Mouse (Mus musculus): Measurements from ENCODE around the gene Ccdc194. TPM values are rescaled to one million over a fixed set of nuclear protein-coding genes. Genes with fewer than 3 reads are reported as not detected.
"Not testable (repeated sequence)": the region's sequence is repeated elsewhere in the genome, so short reads cannot be mapped to it uniquely, and the experiment has no call there.

Ccdc194 gene
- polyA plus RNA-seq, 1 experiment from 2014 or later = 0.51 TPM

- H3K36me3 ChIP-seq (ENCODE audit: control insufficient read depth, insufficient read depth, low read length) = 0 out of 2 replicates have a peak, but pooled peaks cover 6% of the 10 kb centered on the region
- peak overlapping the region; percentile 71; the same call in 1 of the 2 replicates for H3K4me3 ChIP-seq (ENCODE audit: low read depth, low read length)
- 0 out of 2 replicates have a peak, but pooled peaks cover 2% of the 10 kb centered on the region for H3K4me1 ChIP-seq (replicated peaks; ENCODE audit: control insufficient read depth, insufficient read depth, low read length)
- H3K9ac ChIP-seq (ENCODE audit: low read depth, low read length) = no peak overlapping the region; the same call in 1 of the 2 replicates
- no peaks in the 10 kb centered on the region for H3K9me3 ChIP-seq (ENCODE audit: control insufficient read depth, low read length)
- no peak for ATAC-seq (ENCODE audit: low FRiP score)
- peak overlapping the region; percentile 88 for H3K4me2 ChIP-seq (replicated peaks; ENCODE audit: low read depth, low read length)
- no peak overlapping the region for H3K27ac ChIP-seq (ENCODE audit: low read depth, low read length)
- no peak for DNase-seq (ENCODE audit: low spot score)
- WGBS = 94% methylated on average over 9 of the region's 9 CpGs
- no peaks in the 10 kb centered on the region for H3K27me3 ChIP-seq (ENCODE audit: control insufficient read depth, insufficient read depth, low read length)
These were observed 18.2 kb upstream of the Ccdc194 start for GRCm38 (mm10) chr8:71543755-71544154.

DNA sequence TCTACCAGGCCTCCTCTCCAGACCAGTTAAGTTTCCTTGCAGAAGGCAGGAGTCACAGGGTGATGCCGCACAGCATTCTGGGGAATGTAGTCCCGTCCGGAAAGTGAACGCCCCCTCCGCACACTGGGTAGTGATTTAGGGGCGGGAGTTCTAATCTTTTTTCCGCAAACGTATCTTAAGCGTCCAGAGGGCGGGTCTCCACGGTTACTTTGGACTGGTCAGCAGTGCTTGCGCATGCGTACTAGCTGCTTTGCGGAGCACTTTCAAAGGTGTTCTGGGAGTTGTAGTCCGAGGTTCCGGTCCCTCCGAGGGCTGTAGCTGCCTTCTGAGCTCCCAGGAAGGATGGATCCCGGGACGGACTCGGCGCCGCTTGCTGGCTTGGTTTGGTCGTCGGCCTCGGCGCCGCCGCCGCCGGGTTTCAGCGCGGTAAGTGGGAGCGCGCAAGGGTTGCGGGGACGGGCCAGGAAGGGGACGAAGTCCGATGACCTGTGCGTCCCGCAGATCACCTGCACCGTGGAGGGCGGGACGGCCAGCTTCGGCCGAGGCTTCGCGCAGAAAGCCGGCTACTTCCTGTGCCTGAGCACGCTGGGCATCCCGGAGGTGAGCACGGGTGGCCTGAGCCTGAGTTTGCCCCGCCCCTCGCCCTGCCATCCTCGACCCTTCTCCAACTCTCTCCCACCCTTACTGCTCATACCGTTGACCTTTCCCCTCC is 17.3 kb upstream of the Ccdc194 start, which contains the start of gene Mvb12a:
Gene Mvb12a, plus strand, starts transcription at position 291 of the 712 bp plus-strand sequence.
- Histone ChIP-seq H3K36me3 (ENCODE audit: control insufficient read depth, insufficient read depth, low read length) (0 out of 2 replicates have a peak, but pooled peaks cover 6% of the 10 kb centered on the region), H3K27ac (ENCODE audit: low read depth, low read length) (peak within 1 kb of the TSS; percentile 48), H3K4me1 (replicated peaks; ENCODE audit: control insufficient read depth, insufficient read depth, low read length) (0 out of 2 replicates have a peak, but pooled peaks cover 2% of the 10 kb centered on the region), H3K9ac (ENCODE audit: low read depth, low read length) (peak within 1 kb of the TSS; percentile 64), H3K4me2 (replicated peaks; ENCODE audit: low read depth, low read length) (peak within 1 kb of the TSS; percentile 88), H3K27me3 (ENCODE audit: control insufficient read depth, insufficient read depth, low read length) (no peaks in the 10 kb centered on the region), H3K9me3 (ENCODE audit: control insufficient read depth, low read length) (no peaks in the 10 kb centered on the region), H3K4me3 (ENCODE audit: low read depth, low read length) (peak within 1 kb of the TSS; percentile 71)
- WGBS = under 1% methylated on average over 55 of the region's 55 CpGs
- DNase-seq (ENCODE audit: low spot score) = peak; percentile 98
- ATAC-seq (ENCODE audit: low FRiP score) = peak; percentile 98

- DNase-seq (ENCODE audit: low spot score) (peak; percentile 80), ATAC-seq (ENCODE audit: low FRiP score) (peak; percentile 58)
- H3K27me3 ChIP-seq (ENCODE audit: control insufficient read depth, insufficient read depth, low read length) = peaks cover 4% of the 10 kb centered on the region; the same call in 1 of the 2 replicates
- no peaks in the 10 kb centered on the region for H3K36me3 ChIP-seq (ENCODE audit: control insufficient read depth, insufficient read depth, low read length)
- H3K4me2 ChIP-seq (replicated peaks; ENCODE audit: low read depth, low read length) = peak within 1 kb of the TSS; percentile 30
- H3K9me3 ChIP-seq (ENCODE audit: control insufficient read depth, low read length) = no peaks in the 10 kb centered on the region
- H3K4me3 ChIP-seq (ENCODE audit: low read depth, low read length) = peak within 1 kb of the TSS; percentile 22
- no peaks in the 10 kb centered on the region; the same call in 1 of the 2 replicates for H3K4me1 ChIP-seq (replicated peaks; ENCODE audit: control insufficient read depth, insufficient read depth, low read length)
- 3% methylated on average over 37 of the region's 37 CpGs for WGBS
- H3K27ac ChIP-seq (ENCODE audit: low read depth, low read length) = no peak within 1 kb of the TSS
- no peak within 1 kb of the TSS for H3K9ac ChIP-seq (ENCODE audit: low read depth, low read length)
These were observed 11.7 kb upstream of the Ccdc194 start, which contains the start of gene Bst2 for GRCm38 (mm10) chr8:71537028-71537867. Gene Bst2, minus strand, starts transcription at chr8:71537456.

- Histone ChIP-seq H3K27ac (ENCODE audit: low read depth, low read length) (no peak overlapping the region), H3K4me1 (replicated peaks; ENCODE audit: control insufficient read depth, insufficient read depth, low read length) (no peaks in the 10 kb centered on the region; the same call in 1 of the 2 replicates), H3K9ac (ENCODE audit: low read depth, low read length) (no peak overlapping the region), H3K4me3 (ENCODE audit: low read depth, low read length) (no peak overlapping the region), H3K9me3 (ENCODE audit: control insufficient read depth, low read length) (no peaks in the 10 kb centered on the region), H3K36me3 (ENCODE audit: control insufficient read depth, insufficient read depth, low read length) (no peaks in the 10 kb centered on the region), H3K27me3 (ENCODE audit: control insufficient read depth, insufficient read depth, low read length) (peaks cover 4% of the 10 kb centered on the region; the same call in 1 of the 2 replicates), H3K4me2 (replicated peaks; ENCODE audit: low read depth, low read length) (no peak overlapping the region)
- no peak for ATAC-seq (ENCODE audit: low FRiP score)
- DNase-seq (ENCODE audit: low spot score) = no peak
- WGBS = 63% methylated on average over 5 of the region's 5 CpGs
These were observed 10.2 kb upstream of the Ccdc194 start for GRCm38 (mm10) chr8:71535663-71536062.

DNA sequence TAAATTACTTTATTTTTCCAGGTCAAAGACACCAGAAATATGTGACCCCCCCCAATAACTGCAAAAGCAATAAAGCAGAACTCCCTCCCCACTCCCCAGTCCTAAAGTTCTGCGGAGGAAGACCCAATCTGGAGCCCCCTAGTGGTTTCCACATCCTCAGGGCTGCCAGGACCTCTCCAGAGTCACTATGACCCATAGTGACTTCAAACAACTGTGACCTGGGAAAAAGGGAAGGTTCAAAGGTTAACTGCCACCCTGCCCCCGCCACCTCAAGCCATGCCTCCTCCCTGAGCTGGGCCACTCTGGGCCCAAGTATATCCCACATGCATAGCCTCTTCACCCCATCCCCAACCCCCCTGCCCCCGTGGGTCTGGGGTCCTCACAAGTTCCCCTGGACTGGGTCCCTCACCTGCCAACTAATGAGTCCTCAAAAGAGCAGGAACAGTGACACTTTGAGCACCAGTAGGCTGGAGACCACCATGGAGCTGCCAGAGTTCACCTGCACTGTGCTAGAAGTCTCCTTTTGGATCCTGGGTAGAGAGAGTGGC is 8.8 kb upstream of the Ccdc194 start:
- no peak for ATAC-seq (ENCODE audit: low FRiP score)
- WGBS = 38% methylated on average over 3 of the region's 3 CpGs
- Histone ChIP-seq H3K27ac (ENCODE audit: low read depth, low read length) (no peak overlapping the region), H3K4me1 (replicated peaks; ENCODE audit: control insufficient read depth, insufficient read depth, low read length) (no peaks in the 10 kb centered on the region; the same call in 1 of the 2 replicates), H3K9me3 (ENCODE audit: control insufficient read depth, low read length) (no peaks in the 10 kb centered on the region), H3K36me3 (ENCODE audit: control insufficient read depth, insufficient read depth, low read length) (no peaks in the 10 kb centered on the region), H3K9ac (ENCODE audit: low read depth, low read length) (no peak overlapping the region), H3K4me2 (replicated peaks; ENCODE audit: low read depth, low read length) (no peak overlapping the region), H3K27me3 (ENCODE audit: control insufficient read depth, insufficient read depth, low read length) (peaks cover 4% of the 10 kb centered on the region; the same call in 1 of the 2 replicates), H3K4me3 (ENCODE audit: low read depth, low read length) (no peak overlapping the region)
- no peak for DNase-seq (ENCODE audit: low spot score)

DNA sequence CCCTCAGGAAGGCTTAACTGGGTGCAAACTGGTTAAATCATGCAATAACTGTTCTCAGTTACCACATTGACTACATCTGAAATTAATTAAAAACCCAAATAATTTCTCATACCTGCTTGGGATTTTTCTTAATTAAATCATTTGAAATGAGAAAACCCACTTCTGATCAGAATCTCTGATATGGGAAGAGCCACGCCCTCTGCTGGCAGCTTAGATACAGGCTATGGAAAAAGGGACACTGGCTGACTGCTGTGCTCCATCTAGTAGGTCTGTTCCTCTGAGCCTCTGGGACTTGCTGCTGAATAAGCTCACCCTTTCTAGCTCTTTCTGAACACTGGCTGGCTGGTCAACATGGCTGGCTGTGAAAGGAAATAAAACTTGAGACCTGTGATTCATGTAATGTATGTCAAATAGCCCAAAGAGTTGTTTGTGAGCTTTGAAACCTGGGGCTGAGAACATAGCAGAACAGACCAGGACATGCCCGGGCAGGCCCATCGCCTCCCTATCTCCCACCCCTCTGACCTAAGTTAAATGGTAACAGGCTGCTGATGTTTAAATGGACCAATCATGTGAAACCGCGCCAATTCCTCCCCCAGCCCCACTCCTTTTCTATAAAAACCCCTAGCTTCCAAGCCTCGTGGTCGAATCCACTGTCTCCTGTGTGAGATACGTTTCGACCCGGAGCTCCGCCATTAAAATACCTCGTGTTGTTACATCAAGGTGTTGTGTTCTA is 5.4 kb upstream of the Ccdc194 start:
- not testable (repeated sequence) for H3K4me3 ChIP-seq (ENCODE audit: low read depth, low read length); H3K4me1 ChIP-seq (replicated peaks; ENCODE audit: control insufficient read depth, insufficient read depth, low read length); H3K4me2 ChIP-seq (replicated peaks; ENCODE audit: low read depth, low read length); H3K9ac ChIP-seq (ENCODE audit: low read depth, low read length); H3K9me3 ChIP-seq (ENCODE audit: control insufficient read depth, low read length); H3K27ac ChIP-seq (ENCODE audit: low read depth, low read length); H3K36me3 ChIP-seq (ENCODE audit: control insufficient read depth, insufficient read depth, low read length); ATAC-seq (ENCODE audit: low FRiP score)
- 68% methylated on average over 5 of the region's 12 CpGs for WGBS
- H3K27me3 ChIP-seq (ENCODE audit: control insufficient read depth, insufficient read depth, low read length) = peaks cover 11% of the 10 kb centered on the region; the same call in 1 of the 2 replicates
- DNase-seq (ENCODE audit: low spot score) = peak; percentile 50

- Histone ChIP-seq H3K27ac (ENCODE audit: low read depth, low read length) (no peak overlapping the region), H3K4me3 (ENCODE audit: low read depth, low read length) (no peak overlapping the region), H3K9ac (ENCODE audit: low read depth, low read length) (no peak overlapping the region), H3K9me3 (ENCODE audit: control insufficient read depth, low read length) (no peaks in the 10 kb centered on the region), H3K4me2 (replicated peaks; ENCODE audit: low read depth, low read length) (no peak overlapping the region), H3K36me3 (ENCODE audit: control insufficient read depth, insufficient read depth, low read length) (no peaks in the 10 kb centered on the region), H3K4me1 (replicated peaks; ENCODE audit: control insufficient read depth, insufficient read depth, low read length) (0 out of 2 replicates have a peak, but pooled peaks cover 2% of the 10 kb centered on the region), H3K27me3 (ENCODE audit: control insufficient read depth, insufficient read depth, low read length) (peaks cover 27% of the 10 kb centered on the region)
- DNase-seq (ENCODE audit: low spot score) = no peak
- no peak for ATAC-seq (ENCODE audit: low FRiP score)
- WGBS = 85% methylated on average over 11 of the region's 11 CpGs
These were observed 3.0 kb upstream of the Ccdc194 start for GRCm38 (mm10) chr8:71528362-71529073.
